Mouse (Mus musculus) lung, embryonic 14.5 days (tissue): Measurements from ENCODE around the gene Syk. TPM values are rescaled to one million over a fixed set of nuclear protein-coding genes. Genes with fewer than 3 reads are reported as not detected.

Experiments
- ATAC-seq: fragments of 200-750 bp; cut with Nextera tagmentation; 2 replicates; pipeline ENCODE4 v1.8.0; 2017; ENCODE audit warnings: mild to moderate bottlenecking, moderate TSS enrichment, moderate library complexity; ENCODE audit not compliant: insufficient read depth
- DNase-seq: peaks from one replicate; pipeline ENCODE4 v3.0.0-alpha.2; 2015
- H3K27ac ChIP-seq: fragments of 300-500 bp; sonication (generic); 2 replicates; pipeline ENCODE4 v1.5.1; 2014; ENCODE audit warnings: low read depth, mild to moderate bottlenecking, moderate library complexity
- H3K27me3 ChIP-seq: fragments of 300-500 bp; sonication (generic); 2 replicates; pipeline ENCODE4 v1.6.1; 2014; ENCODE audit warnings: low read length, control low read depth; ENCODE audit not compliant: insufficient read depth
- H3K36me3 ChIP-seq: fragments of 300-500 bp; sonication (generic); 2 replicates; pipeline ENCODE4 v1.6.1; 2014; ENCODE audit warnings: control low read depth; ENCODE audit not compliant: insufficient read depth
- H3K4me1 ChIP-seq: fragments of 300-500 bp; sonication (generic); 2 replicates; pipeline ENCODE4 v1.6.1; 2014; ENCODE audit warnings: antibody characterized with exemption, control low read depth; ENCODE audit not compliant: insufficient read depth
- H3K4me2 ChIP-seq: fragments of 300-500 bp; sonication (generic); 2 replicates; pipeline ENCODE4 v1.6.1; 2014; ENCODE audit warnings: mild to moderate bottlenecking
- H3K4me3 ChIP-seq: fragments of 300-500 bp; sonication (generic); 2 replicates; pipeline ENCODE4 v1.5.1; 2014; ENCODE audit warnings: low read depth, low read length
- H3K9ac ChIP-seq: fragments of 300-500 bp; sonication (generic); 2 replicates; pipeline ENCODE4 v1.6.1; 2014
- H3K9me3 ChIP-seq: fragments of 300-500 bp; sonication (generic); 2 replicates; pipeline ENCODE4 v1.6.1; 2016; ENCODE audit warnings: low read depth, low read length, control low read depth
- CTCF ChIP-seq: IDR thresholded peaks from 2 replicates; pipeline ENCODE4 v1.5.1; 2016; ENCODE audit warnings: antibody characterized with exemption, low read depth
- WGBS: fragments of 180-500 bp; shearing (Covaris S2); extraction: QIAGEN DNeasy Blood & Tissue Kit; methylation state at CpG from one replicate; pipeline ENCODE4 v1.1.7; 2014; 5-methylcytosine and 5-hydroxymethylcytosine counted together
- polyA plus RNA-seq: library from polyadenylated mRNA; unstranded; fragments of >200 nt; fragmentation: Nextera tagmentation; extraction: Ambion mirVana; gene quantifications from 2 replicates; pipeline ENCODE4 v1.2.1, GENCODE M21; 2014

Gene Syk
- polyA plus RNA-seq, 1 experiment from 2014 or later, result 6.6 TPM

- H3K4me2 ChIP-seq, result no peak overlapping the region
- TF ChIP-seq CTCF, result no peak
- H3K4me3 ChIP-seq, result no peak overlapping the region
- WGBS, result 38% methylated on average over 7 of the region's 7 CpGs
- no peaks in the 10 kb centered on the region for H3K36me3 ChIP-seq
- no peak overlapping the region for H3K27ac ChIP-seq
- no peaks in the 10 kb centered on the region for H3K27me3 ChIP-seq
- ATAC-seq (no peak), DNase-seq (no peak)
- H3K9ac ChIP-seq, result no peak overlapping the region
- peaks cover 11% of the 10 kb centered on the region for H3K4me1 ChIP-seq
- no peaks in the 10 kb centered on the region for H3K9me3 ChIP-seq
Observed at GRCm38 (mm10) chr13:52576021-52576614, 6.9 kb upstream of the Syk start.

- 10% methylated on average over 10 of the region's 10 CpGs for WGBS
- peak overlapping the region; percentile 16 for H3K9ac ChIP-seq
- no peak overlapping the region for H3K27ac ChIP-seq
Observed at GRCm38 (mm10) chr13:52576841-52577240, 6.1 kb upstream of the Syk start.

GRCm38 (mm10) chr13:52577326-52577920 lies 5.5 kb upstream of the Syk start:
- Histone ChIP-seq H3K4me1 (peaks cover 11% of the 10 kb centered on the region), H3K4me3 (no peak overlapping the region), H3K27ac (peak overlapping the region; percentile 22; the same call in 1 of the 2 replicates), H3K9me3 (no peaks in the 10 kb centered on the region), H3K36me3 (no peaks in the 10 kb centered on the region), H3K9ac (peak overlapping the region; percentile 16; the same call in 1 of the 2 replicates), H3K27me3 (peaks cover 2% of the 10 kb centered on the region; the same call in 1 of the 2 replicates), H3K4me2 (no peak overlapping the region)
- 25% methylated on average over 3 of the region's 3 CpGs for WGBS
- DNase-seq, result peak; percentile 15
- peak; percentile 39; the same call in 1 of the 2 replicates for ATAC-seq
- no peak for TF ChIP-seq CTCF

More at GRCm38 (mm10) chr13:52576841-52577240, 6.1 kb upstream of the Syk start:
- Histone ChIP-seq H3K4me2 (no peak overlapping the region), H3K4me3 (no peak overlapping the region), H3K36me3 (no peaks in the 10 kb centered on the region), H3K9me3 (no peaks in the 10 kb centered on the region), H3K4me1 (peaks cover 11% of the 10 kb centered on the region), H3K27me3 (no peaks in the 10 kb centered on the region)
- ATAC-seq, result peak; percentile 64; the same call in 1 of the 2 replicates
- peak; percentile 62 for DNase-seq
- TF ChIP-seq CTCF, result no peak

- no peak for TF ChIP-seq CTCF
- ATAC-seq (peak; percentile 50), DNase-seq (peak; percentile 73)
- Histone ChIP-seq H3K9me3 (no peaks in the 10 kb centered on the region), H3K27me3 (peaks cover 4% of the 10 kb centered on the region; the same call in 1 of the 2 replicates), H3K4me3 (no peak overlapping the region), H3K4me2 (no peak overlapping the region), H3K27ac (no peak overlapping the region), H3K9ac (no peak overlapping the region), H3K4me1 (peaks cover 11% of the 10 kb centered on the region), H3K36me3 (no peaks in the 10 kb centered on the region)
- 13% methylated on average over 4 of the region's 4 CpGs for whole genome bisulfite sequencing
Observed at GRCm38 (mm10) chr13:52577939-52578338, 5.0 kb upstream of the Syk start.

GRCm38 (mm10) chr13:52578776-52579175 lies 4.2 kb upstream of the Syk start:
- ATAC-seq, result no peak
- Histone ChIP-seq H3K9me3 (no peaks in the 10 kb centered on the region), H3K27ac (no peak overlapping the region), H3K4me3 (no peak overlapping the region), H3K9ac (no peak overlapping the region), H3K36me3 (no peaks in the 10 kb centered on the region), H3K4me1 (peaks cover 11% of the 10 kb centered on the region), H3K27me3 (peaks cover 4% of the 10 kb centered on the region; the same call in 1 of the 2 replicates), H3K4me2 (no peak overlapping the region)
- no peak for TF ChIP-seq CTCF
- DNase-seq, result peak; percentile 59
- WGBS, result 49% methylated on average over 2 of the region's 2 CpGs

- peak overlapping the region; percentile 58 for H3K9ac ChIP-seq
- ATAC-seq, result peak; percentile 29; the same call in 1 of the 2 replicates
- H3K27ac ChIP-seq, result no peak overlapping the region
Observed at GRCm38 (mm10) chr13:52582506-52582877, 481 bp upstream of the Syk start.

GRCm38 (mm10) chr13:52583943-52584562 lies 1.1 kb downstream of the Syk start:
- Histone ChIP-seq H3K4me3 (peak overlapping the region; percentile 55), H3K27ac (no peak overlapping the region), H3K9ac (peak overlapping the region; percentile 58; the same call in 1 of the 2 replicates), H3K36me3 (no peaks in the 10 kb centered on the region), H3K9me3 (no peaks in the 10 kb centered on the region), H3K27me3 (peaks cover 4% of the 10 kb centered on the region; the same call in 1 of the 2 replicates), H3K4me1 (no peaks in the 10 kb centered on the region), H3K4me2 (peak overlapping the region; percentile 91)
- no peak for ATAC-seq
- no peak for TF ChIP-seq CTCF
- WGBS, result 24% methylated on average over 13 of the region's 13 CpGs
- DNase-seq, result no peak

More at GRCm38 (mm10) chr13:52582506-52582877, 481 bp upstream of the Syk start:
- Histone ChIP-seq H3K9me3 (no peaks in the 10 kb centered on the region), H3K27me3 (peaks cover 4% of the 10 kb centered on the region; the same call in 1 of the 2 replicates), H3K4me3 (peak overlapping the region; percentile 55), H3K4me1 (peaks cover 4% of the 10 kb centered on the region; the same call in 1 of the 2 replicates), H3K4me2 (peak overlapping the region; percentile 91), H3K36me3 (no peaks in the 10 kb centered on the region)
- DNase-seq, result peak; percentile 36
- TF ChIP-seq CTCF, result no peak
- 22% methylated on average over 9 of the region's 9 CpGs for WGBS
